Mouse (Mus musculus): ENCODE measurements around the gene Hyal3. TPM values are rescaled to one million over a fixed set of nuclear protein-coding genes. Genes with fewer than 3 reads are reported as not detected.

Hyal3 gene
- polyA plus RNA-seq, 1 experiment from 2014 or later = 0.24 TPM

DNA sequence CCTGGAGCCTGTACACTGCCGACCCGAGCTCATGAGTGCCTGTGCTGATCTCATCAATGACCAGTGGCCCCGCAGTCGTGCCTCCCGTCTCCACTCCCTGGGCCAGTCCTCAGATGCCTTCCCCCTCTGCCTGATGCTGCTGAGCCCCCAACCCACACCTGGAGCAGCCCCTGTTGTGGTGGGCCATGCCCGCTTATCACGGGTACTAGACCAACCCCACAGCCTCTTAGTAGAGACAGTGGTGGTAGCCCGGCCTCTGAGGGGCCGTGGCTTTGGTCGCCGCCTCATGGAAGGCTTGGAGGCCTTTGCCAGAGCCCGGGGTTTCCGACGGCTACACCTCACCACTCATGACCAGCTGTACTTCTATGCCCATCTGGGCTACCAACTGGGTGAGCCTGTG is 2.6 kb downstream of the Hyal3 start:
- Histone ChIP-seq H3K9me3 (ENCODE audit: control insufficient read depth, low read length) (no peaks in the 10 kb centered on the region), H3K27me3 (ENCODE audit: control insufficient read depth, insufficient read depth, low read length) (no peaks in the 10 kb centered on the region), H3K36me3 (ENCODE audit: control insufficient read depth, insufficient read depth, low read length) (no peaks in the 10 kb centered on the region), H3K27ac (ENCODE audit: low read depth, low read length) (no peak overlapping the region), H3K4me2 (ENCODE audit: low read depth) (no peak overlapping the region), H3K4me1 (ENCODE audit: control insufficient read depth, insufficient read depth, low read length) (peaks cover 11% of the 10 kb centered on the region), H3K4me3 (ENCODE audit: low read depth, low read length) (no peak overlapping the region), H3K9ac (ENCODE audit: low read length) (no peak overlapping the region)
- 90% methylated on average over 14 of the region's 14 CpGs for WGBS
- DNase-seq (ENCODE audit: low spot score) = no peak
- ATAC-seq (ENCODE audit: insufficient read depth, low FRiP score, low TSS enrichment) = no peak

DNA sequence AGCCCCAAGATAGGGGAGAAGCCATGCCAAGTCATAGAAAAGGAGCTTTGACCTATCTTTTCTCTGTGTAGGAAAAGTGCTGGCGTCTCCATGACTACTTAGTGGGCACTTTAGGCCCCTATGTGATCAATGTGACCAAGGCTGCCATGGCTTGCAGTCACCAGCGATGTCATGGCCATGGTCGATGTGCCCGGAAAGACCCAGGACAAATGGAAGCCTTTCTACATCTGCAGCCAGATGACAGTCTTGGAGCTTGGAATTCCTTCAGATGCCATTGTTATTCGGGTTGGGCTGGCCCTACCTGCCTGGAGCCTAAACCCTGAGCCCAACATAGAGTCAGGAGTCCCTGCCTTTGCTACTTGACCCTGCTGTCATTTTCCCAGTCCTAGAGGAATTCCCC is 5.9 kb downstream of the Hyal3 start:
- Histone ChIP-seq H3K4me1 (ENCODE audit: control insufficient read depth, insufficient read depth, low read length) (peaks cover 6% of the 10 kb centered on the region), H3K27me3 (ENCODE audit: control insufficient read depth, insufficient read depth, low read length) (no peaks in the 10 kb centered on the region), H3K9ac (ENCODE audit: low read length) (no peak overlapping the region), H3K36me3 (ENCODE audit: control insufficient read depth, insufficient read depth, low read length) (peaks cover 4% of the 10 kb centered on the region), H3K4me2 (ENCODE audit: low read depth) (no peak overlapping the region), H3K9me3 (ENCODE audit: control insufficient read depth, low read length) (no peaks in the 10 kb centered on the region), H3K27ac (ENCODE audit: low read depth, low read length) (no peak overlapping the region), H3K4me3 (ENCODE audit: low read depth, low read length) (no peak overlapping the region)
- DNase-seq (ENCODE audit: low spot score) = no peak
- no peak for ATAC-seq (ENCODE audit: insufficient read depth, low FRiP score, low TSS enrichment)
- 96% methylated on average over 5 of the region's 5 CpGs for WGBS

DNA sequence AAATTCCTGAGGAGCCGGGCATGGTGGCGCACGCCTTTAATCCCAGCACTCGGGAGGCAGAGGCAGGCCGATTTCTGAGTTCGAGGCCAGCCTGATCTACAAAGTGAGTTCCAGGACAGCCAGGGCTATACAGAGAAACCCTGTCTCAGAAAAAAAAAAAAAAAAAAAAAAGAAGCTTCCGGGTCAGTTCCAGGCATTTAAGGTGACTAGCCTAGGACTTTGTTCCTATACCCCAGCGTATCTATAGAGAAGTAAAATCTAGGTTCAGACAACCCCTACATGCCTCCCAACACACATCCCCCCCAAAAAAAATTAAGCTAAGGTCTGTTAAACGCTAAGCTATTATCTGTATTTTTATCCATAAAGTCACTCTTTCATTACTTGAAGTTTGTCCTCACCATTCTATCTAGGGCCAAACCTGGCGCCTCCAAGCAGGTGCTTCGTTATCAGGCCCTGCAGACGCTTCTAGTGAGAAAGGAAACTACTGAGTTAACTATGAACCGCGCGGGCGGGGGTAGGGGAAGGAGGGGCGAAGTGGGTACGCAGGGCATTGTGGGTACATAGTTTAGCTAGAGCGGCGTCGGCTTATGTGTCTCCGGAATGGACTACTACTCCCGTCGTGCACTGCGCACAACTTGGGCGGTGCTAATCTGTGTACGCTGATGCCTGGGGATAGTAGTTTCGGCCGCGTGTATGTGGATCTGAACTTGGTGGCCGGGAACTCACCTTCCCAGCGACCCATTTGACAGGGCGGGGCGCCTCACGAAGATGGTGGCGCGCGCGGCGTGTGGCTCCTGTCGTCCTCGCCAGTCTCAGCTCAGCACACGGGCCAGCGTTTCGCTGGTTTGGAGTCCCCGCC is 6.6 kb downstream of the Hyal3 start, which contains the start of gene Ifrd2:
Ifrd2 (plus strand) TSS at position 669 of the 859 bp plus-strand sequence.
- H3K4me2 ChIP-seq (ENCODE audit: low read depth) = peak within 1 kb of the TSS; percentile 89
- H3K36me3 ChIP-seq (ENCODE audit: control insufficient read depth, insufficient read depth, low read length) = peaks cover 8% of the 10 kb centered on the region
- 13% methylated on average over 46 of the region's 46 CpGs for WGBS
- ATAC-seq (ENCODE audit: insufficient read depth, low FRiP score, low TSS enrichment) = peak; percentile 96
- H3K27me3 ChIP-seq (ENCODE audit: control insufficient read depth, insufficient read depth, low read length) = no peaks in the 10 kb centered on the region
- H3K4me3 ChIP-seq (ENCODE audit: low read depth, low read length) = peak within 1 kb of the TSS; percentile 78
- H3K9me3 ChIP-seq (ENCODE audit: control insufficient read depth, low read length) = no peaks in the 10 kb centered on the region
- peak within 1 kb of the TSS; percentile 57 for H3K9ac ChIP-seq (ENCODE audit: low read length)
- peak; percentile 95 for DNase-seq (ENCODE audit: low spot score)
- H3K27ac ChIP-seq (ENCODE audit: low read depth, low read length) = peak within 1 kb of the TSS; percentile 53; the same call in 1 of the 2 replicates
- H3K4me1 ChIP-seq (ENCODE audit: control insufficient read depth, insufficient read depth, low read length) = peaks cover 6% of the 10 kb centered on the region

DNA sequence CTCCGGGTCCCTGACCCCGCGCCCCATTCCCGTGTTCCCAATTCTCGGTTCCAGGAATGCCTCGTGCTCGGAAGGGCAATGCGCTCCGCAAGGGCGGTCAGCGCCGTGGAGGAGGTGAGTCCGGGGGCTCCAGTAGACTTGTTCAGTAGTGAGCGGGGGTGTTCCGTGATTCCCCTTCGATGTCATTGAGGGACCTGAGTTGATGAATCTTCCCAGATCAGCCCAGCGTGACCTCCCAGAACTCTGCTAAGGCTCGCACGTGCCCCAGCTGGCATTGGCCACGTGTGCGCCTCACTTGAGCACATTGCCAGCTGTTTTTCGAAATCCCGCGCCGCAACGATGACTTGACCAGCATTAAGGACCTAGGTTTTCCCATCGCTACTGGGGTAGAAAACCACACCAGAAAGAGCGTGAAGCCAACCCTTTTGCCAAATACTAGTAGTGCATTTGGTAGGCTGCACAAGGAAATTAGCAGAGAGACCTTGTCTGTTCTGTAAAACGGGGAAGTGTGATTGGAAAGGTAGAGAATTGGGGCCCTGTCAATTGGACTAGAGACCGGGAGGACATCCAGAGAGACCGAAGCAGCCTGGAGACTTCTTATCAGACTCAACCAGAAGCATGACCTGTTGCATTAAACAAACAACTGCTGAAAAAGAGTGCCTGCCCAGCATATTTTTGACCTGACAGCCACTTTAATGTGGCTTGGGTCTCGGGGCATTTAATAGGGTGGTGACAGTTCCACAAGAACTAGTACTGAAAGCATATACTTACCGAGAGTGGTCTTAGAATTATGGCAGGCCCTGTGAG is 7.4 kb downstream of the Hyal3 start:
- Histone ChIP-seq H3K4me3 (ENCODE audit: low read depth, low read length) (peak overlapping the region; percentile 78), H3K9ac (ENCODE audit: low read length) (peak overlapping the region; percentile 57), H3K27me3 (ENCODE audit: control insufficient read depth, insufficient read depth, low read length) (no peaks in the 10 kb centered on the region), H3K36me3 (ENCODE audit: control insufficient read depth, insufficient read depth, low read length) (peaks cover 12% of the 10 kb centered on the region), H3K4me2 (ENCODE audit: low read depth) (peak overlapping the region; percentile 89), H3K27ac (ENCODE audit: low read depth, low read length) (peak overlapping the region; percentile 53; the same call in 1 of the 2 replicates), H3K4me1 (ENCODE audit: control insufficient read depth, insufficient read depth, low read length) (peaks cover 6% of the 10 kb centered on the region), H3K9me3 (ENCODE audit: control insufficient read depth, low read length) (no peaks in the 10 kb centered on the region)
- ATAC-seq (ENCODE audit: insufficient read depth, low FRiP score, low TSS enrichment) (peak; percentile 50), DNase-seq (ENCODE audit: low spot score) (no peak)
- 6% methylated on average over 33 of the region's 33 CpGs for WGBS

DNA sequence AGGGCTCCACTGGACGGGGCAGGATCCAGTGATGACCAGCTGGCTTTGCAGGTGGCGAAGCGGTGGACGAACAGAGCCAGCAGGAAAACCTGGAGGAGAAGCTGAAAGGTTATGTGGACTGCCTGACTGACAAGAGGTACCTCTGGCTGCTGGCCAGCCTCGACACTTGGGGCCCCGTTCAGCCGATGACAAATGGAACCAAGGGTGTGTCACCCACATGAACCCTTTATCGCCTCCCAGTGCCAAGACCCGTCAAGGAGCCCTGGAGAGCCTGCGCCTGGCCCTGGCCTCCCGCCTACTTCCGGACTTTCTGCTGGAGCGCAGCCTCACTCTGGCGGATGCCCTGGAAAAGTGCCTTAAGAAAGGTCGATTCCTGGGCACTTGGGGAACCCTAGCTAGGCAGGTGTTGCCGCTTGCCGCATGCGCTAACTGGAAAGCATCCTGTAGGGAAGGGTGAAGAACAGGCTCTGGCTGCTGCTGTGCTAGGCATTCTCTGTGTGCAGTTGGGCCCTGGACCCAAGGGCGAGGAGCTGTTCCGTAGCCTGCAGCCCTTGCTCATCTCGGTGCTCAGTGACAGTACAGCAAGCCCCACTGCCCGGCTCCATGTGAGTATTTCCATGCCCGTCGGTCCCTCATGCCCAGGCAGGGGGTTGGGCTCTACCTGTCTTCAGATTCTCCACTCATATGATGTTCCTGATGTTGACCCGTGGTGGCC is 9.6 kb downstream of the Hyal3 start:
- ATAC-seq (ENCODE audit: insufficient read depth, low FRiP score, low TSS enrichment) (no peak), DNase-seq (ENCODE audit: low spot score) (no peak)
- Histone ChIP-seq H3K4me3 (ENCODE audit: low read depth, low read length) (no peak overlapping the region), H3K9me3 (ENCODE audit: control insufficient read depth, low read length) (no peaks in the 10 kb centered on the region), H3K36me3 (ENCODE audit: control insufficient read depth, insufficient read depth, low read length) (peaks cover 14% of the 10 kb centered on the region), H3K9ac (ENCODE audit: low read length) (no peak overlapping the region), H3K27me3 (ENCODE audit: control insufficient read depth, insufficient read depth, low read length) (no peaks in the 10 kb centered on the region), H3K4me1 (ENCODE audit: control insufficient read depth, insufficient read depth, low read length) (peaks cover 6% of the 10 kb centered on the region), H3K27ac (ENCODE audit: low read depth, low read length) (no peak overlapping the region), H3K4me2 (ENCODE audit: low read depth) (no peak overlapping the region)
- 90% methylated on average over 25 of the region's 25 CpGs for WGBS

DNA sequence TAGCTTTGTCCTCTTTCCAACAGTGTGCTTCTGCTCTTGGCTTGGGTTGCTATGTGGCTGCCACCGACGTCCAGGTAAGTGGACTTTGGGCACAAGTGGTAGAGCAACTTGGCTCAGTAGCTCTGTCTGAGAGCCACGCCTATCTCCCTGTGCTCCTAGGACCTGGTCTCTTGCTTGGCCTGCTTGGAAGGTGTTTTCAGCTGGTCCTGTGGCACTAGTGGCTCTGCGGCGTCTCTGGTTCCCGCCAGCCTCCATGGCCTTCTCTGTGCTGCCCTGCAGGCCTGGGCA is 10.1 kb downstream of the Hyal3 start:
- peaks cover 6% of the 10 kb centered on the region for H3K4me1 ChIP-seq (ENCODE audit: control insufficient read depth, insufficient read depth, low read length)
- no peak overlapping the region for H3K27ac ChIP-seq (ENCODE audit: low read depth, low read length)
- no peak for DNase-seq (ENCODE audit: low spot score)
- H3K4me2 ChIP-seq (ENCODE audit: low read depth) = no peak overlapping the region
- WGBS = 94% methylated on average over 6 of the region's 6 CpGs
- no peaks in the 10 kb centered on the region for H3K27me3 ChIP-seq (ENCODE audit: control insufficient read depth, insufficient read depth, low read length)
- H3K36me3 ChIP-seq (ENCODE audit: control insufficient read depth, insufficient read depth, low read length) = peaks cover 14% of the 10 kb centered on the region
- no peak overlapping the region for H3K4me3 ChIP-seq (ENCODE audit: low read depth, low read length)
- H3K9me3 ChIP-seq (ENCODE audit: control insufficient read depth, low read length) = no peaks in the 10 kb centered on the region
- no peak overlapping the region for H3K9ac ChIP-seq (ENCODE audit: low read length)
- no peak for ATAC-seq (ENCODE audit: insufficient read depth, low FRiP score, low TSS enrichment)

DNA sequence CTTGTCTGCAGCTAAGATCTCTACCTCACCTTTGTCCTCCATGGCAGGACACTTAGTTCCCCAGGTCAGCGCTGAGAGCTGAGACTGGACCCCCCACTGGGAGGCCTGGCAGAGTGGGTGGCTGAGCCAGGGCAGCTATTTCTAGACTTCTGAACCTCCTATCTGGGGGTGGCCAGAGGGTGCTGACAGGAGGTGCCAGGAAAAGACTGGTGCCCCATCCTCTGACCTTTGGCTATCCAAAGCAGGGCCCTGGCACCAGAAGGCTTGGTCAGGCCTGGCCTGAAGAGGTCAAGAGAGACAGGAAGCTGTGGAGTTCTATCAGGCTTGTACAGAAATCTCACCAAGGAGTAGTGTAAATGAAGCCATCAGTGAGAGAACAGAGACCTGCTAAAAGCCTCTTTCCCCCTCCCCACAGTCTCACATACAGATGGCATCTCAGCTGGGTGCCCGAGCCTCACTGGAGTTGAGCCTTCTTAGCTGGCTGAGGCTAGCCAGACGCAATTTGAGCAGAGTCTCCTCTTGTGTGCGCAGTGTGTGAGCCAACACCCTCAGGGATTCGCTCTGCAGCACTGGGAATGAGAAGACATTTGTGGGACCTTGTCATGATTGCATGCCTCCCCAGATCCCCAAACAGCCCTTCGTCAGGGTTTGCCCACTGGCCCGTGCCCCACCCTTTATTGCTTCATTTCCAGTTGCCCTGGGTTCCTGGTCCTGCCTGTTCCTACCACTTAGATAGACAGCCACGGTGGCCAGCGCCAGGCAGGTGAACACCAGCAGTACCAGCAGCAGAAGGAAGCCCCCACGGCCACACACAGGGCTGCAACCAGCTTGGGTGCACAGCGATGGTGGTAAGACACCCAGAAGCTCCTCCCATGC is 12.7 kb downstream of the Hyal3 start:
- no peak overlapping the region for H3K9ac ChIP-seq (ENCODE audit: low read length)

More for the DNA sequence above, 12.7 kb downstream of the Hyal3 start:
- DNase-seq (ENCODE audit: low spot score) (no peak), ATAC-seq (ENCODE audit: insufficient read depth, low FRiP score, low TSS enrichment) (no peak)
- 79% methylated on average over 11 of the region's 11 CpGs for WGBS
- Histone ChIP-seq H3K27ac (ENCODE audit: low read depth, low read length) (no peak overlapping the region), H3K4me3 (ENCODE audit: low read depth, low read length) (no peak overlapping the region), H3K9me3 (ENCODE audit: control insufficient read depth, low read length) (no peaks in the 10 kb centered on the region), H3K4me2 (ENCODE audit: low read depth) (no peak overlapping the region), H3K27me3 (ENCODE audit: control insufficient read depth, insufficient read depth, low read length) (no peaks in the 10 kb centered on the region), H3K4me1 (ENCODE audit: control insufficient read depth, insufficient read depth, low read length) (peaks cover 3% of the 10 kb centered on the region), H3K36me3 (ENCODE audit: control insufficient read depth, insufficient read depth, low read length) (peaks cover 14% of the 10 kb centered on the region)
